Mouse (Mus musculus): ENCODE results near the gene Ackr3.

DNA sequence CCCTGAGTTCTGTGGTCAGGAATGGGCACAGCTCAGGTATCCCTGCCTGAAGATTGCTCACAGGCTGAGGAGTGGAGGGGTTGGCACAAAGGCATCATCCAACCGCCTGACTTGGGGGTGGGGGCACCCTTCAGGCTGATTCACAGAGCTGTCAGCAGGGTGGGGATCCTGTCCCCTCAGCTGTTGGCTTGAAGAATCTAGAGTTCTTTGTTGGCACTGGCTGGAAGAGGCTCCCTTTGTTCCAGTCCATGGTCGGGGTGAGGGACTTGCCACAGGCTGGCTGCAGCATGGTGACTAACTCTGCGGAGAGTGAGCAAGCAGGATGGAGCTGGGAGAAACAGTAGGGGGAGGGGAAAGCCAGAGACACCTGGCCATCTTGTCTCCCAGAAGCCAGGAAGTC lies 39.5 kb upstream of the Ackr3 start:
- TF ChIP-seq USF2 (conservative IDR thresholded peaks at IDR 0.05; ENCODE audit: low read depth, low read length) (no peak), CTCF (conservative IDR thresholded peaks at IDR 0.05 in 1 of 2, IDR thresholded peaks at IDR 0.05 in 1 of 2; ENCODE audit: low read depth in 2 of 2, low read length in 2 of 2) (no peak), JUND (conservative IDR thresholded peaks at IDR 0.05; ENCODE audit: low read depth, low read length) (no peak), MAFK (IDR thresholded peaks at IDR 0.05; ENCODE audit: insufficient replicate concordance, low read length) (no peak), RAD21 (IDR thresholded peaks at IDR 0.05; ENCODE audit: low read depth, low read length) (no peak), CHD2 (IDR thresholded peaks at IDR 0.05; ENCODE audit: low read length) (no peak), ZC3H11A (IDR thresholded peaks at IDR 0.05; ENCODE audit: low read depth, low read length) (no peak), ZKSCAN1 (IDR thresholded peaks at IDR 0.05; ENCODE audit: borderline replicate concordance, low read depth, low read length) (no peak), UBTF (IDR thresholded peaks at IDR 0.05; ENCODE audit: low read depth, low read length) (no peak), POLR2AphosphoS2 (IDR thresholded peaks at IDR 0.05; ENCODE audit: low read depth, low read length) (no peak), POLR2A (IDR thresholded peaks at IDR 0.05; ENCODE audit: low read depth, low read length) (no peak)

Data from CH12.LX (cell line).